Mouse (Mus musculus): ENCODE results near the gene Pip4k2c. TPM values are rescaled to one million over a fixed set of nuclear protein-coding genes. Genes with fewer than 3 reads are reported as not detected.

Gene Pip4k2c
- total RNA-seq, 1 experiment, result 41.7 TPM

DNA sequence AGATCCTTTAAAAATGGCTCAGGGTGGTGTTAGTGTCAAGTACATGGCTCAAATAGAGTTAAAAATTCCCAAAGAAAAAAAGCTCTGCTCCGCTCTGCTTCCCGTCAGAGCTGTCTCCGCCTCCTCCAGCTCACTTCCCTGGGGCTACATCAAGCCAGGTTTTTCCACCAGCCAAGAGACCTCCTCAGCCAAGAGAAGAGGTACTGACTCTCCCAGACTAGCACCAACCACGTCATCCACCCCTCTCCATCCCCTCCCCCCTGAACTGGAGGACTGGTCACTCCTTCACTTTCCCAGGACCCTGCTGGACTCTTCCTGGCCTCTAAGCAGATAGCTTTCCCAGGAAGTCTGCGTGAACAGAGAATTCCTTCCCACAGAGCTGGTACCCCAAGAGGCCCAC is 15.0 kb downstream of the Pip4k2c start:
- TF ChIP-seq HCFC1 (IDR thresholded peaks at IDR 0.05; ENCODE audit: borderline replicate concordance, insufficient read depth, low read length) (no peak), MAFK (IDR thresholded peaks at IDR 0.05; ENCODE audit: insufficient read depth, low read depth, low read length) (no peak), ZC3H11A (IDR thresholded peaks at IDR 0.05; ENCODE audit: borderline replicate concordance, low read depth, low read length) (no peak)
- Histone ChIP-seq H3K27ac (ENCODE audit: insufficient read depth, low read depth, low read length, poor library complexity, severe bottlenecking) (peak overlapping the region; percentile 29; the same call in 1 of the 2 replicates), H3K4me3 (ENCODE audit: insufficient read depth in 1 of 2, low read depth in 1 of 2, low read length in 2 of 2, poor library complexity in 1 of 2, severe bottlenecking in 1 of 2) (peak overlapping the region in 1 of 2 experiments; percentile 85; a peak in 3 of 4 replicates), H3K9ac (ENCODE audit: insufficient read depth, low read depth, low read length, poor library complexity, severe bottlenecking) (0 out of 2 replicates have a peak overlapping the region, but pooled peaks have one; percentile 14), H3K9me3 (ENCODE audit: control insufficient read depth, insufficient read depth, low read depth, low read length) (no peaks in the 10 kb centered on the region), H3K4me1 (ENCODE audit: control insufficient read depth in 2 of 2, insufficient read depth in 2 of 2, low read length in 2 of 2, poor library complexity in 1 of 2) (peaks cover 9 to 18% of the 10 kb centered on the region in 2 experiments), H3K36me3 (ENCODE audit: control insufficient read depth, insufficient read depth, low read length, poor library complexity, severe bottlenecking) (peaks cover 26% of the 10 kb centered on the region; the same call in 1 of the 2 replicates)
- in situ Hi-C loops (cut with MboI; ENCODE audit: low sequenced_read_pairs in 2 of 2, unreplicated experiment in 2 of 2), result no loop called here
- no peak for DNase-seq (ENCODE audit: low read depth, low spot score)

DNA sequence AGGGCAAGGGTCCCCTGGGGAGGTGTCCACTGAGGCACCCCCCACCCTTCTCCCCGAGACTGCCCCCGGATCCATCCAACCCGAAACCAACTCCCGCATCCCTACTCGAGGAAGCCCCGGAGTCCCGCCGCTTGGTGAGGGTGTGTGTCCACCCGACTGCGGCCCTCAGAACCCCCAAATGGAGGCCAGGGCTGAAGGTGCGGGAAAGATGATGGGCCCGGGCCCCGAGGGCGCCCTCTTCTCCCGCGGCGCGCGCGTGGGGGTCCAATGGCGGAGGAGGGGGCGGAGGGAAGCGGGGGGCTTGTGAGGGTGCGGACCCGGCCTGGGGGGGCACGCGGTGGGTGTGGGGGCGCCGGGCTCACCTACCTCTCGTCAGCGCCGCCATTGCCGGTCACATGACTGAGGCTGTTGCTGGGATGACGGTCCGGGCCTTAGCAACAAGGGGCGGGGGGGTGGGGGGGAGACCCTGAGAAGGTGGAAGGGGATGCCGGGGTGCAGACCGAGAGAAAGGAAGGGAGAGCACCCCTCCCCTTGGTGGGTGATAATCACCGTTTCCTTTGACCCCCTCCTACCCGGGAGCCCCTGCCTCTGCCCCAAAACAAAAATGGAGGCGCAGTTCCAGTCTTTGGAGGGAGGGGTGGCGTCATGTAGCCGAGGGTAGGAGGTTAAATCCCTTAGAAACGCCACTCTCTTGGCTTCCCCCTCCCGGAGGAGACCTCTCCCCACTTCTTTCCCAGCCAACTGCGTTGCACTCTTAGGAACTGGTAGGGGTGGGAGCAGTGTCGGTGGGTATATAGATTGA is 15.9 kb downstream of the Pip4k2c start, which contains the start of gene Dtx3:
Gene Dtx3 (minus strand): TSS at position 401 of the 802 bp plus-strand sequence.
- TF ChIP-seq ZC3H11A (IDR thresholded peaks at IDR 0.05; ENCODE audit: borderline replicate concordance, low read depth, low read length) (no peak), MAFK (IDR thresholded peaks at IDR 0.05; ENCODE audit: insufficient read depth, low read depth, low read length) (no peak), ZNF384 (IDR thresholded peaks at IDR 0.05; ENCODE audit: low read depth, low read length) (no peak), HCFC1 (IDR thresholded peaks at IDR 0.05; ENCODE audit: borderline replicate concordance, insufficient read depth, low read length) (no peak), CHD2 (IDR thresholded peaks at IDR 0.05; ENCODE audit: low read depth, low read length) (no peak)
- H3K36me3 ChIP-seq (ENCODE audit: control insufficient read depth, insufficient read depth, low read length, poor library complexity, severe bottlenecking), result peaks cover 22% of the 10 kb centered on the region; the same call in 1 of the 2 replicates
- peak within 1 kb of the TSS; percentile 85 to 98 for H3K4me3 ChIP-seq (ENCODE audit: insufficient read depth in 1 of 2, low read depth in 1 of 2, low read length in 2 of 2, poor library complexity in 1 of 2, severe bottlenecking in 1 of 2)
- H3K9me3 ChIP-seq (ENCODE audit: control insufficient read depth, insufficient read depth, low read depth, low read length), result no peaks in the 10 kb centered on the region
- in situ Hi-C loops (cut with MboI; ENCODE audit: low sequenced_read_pairs in 2 of 2, unreplicated experiment in 2 of 2), result no loop called here
- peak within 1 kb of the TSS; percentile 91 for H3K9ac ChIP-seq (ENCODE audit: insufficient read depth, low read depth, low read length, poor library complexity, severe bottlenecking)
- no peak for DNase-seq (ENCODE audit: low read depth, low spot score)
- H3K27ac ChIP-seq (ENCODE audit: insufficient read depth, low read depth, low read length, poor library complexity, severe bottlenecking), result peak within 1 kb of the TSS; percentile 75
- peaks cover 9 to 27% of the 10 kb centered on the region in 2 experiments for H3K4me1 ChIP-seq (ENCODE audit: control insufficient read depth in 2 of 2, insufficient read depth in 2 of 2, low read length in 2 of 2, poor library complexity in 1 of 2)

DNA sequence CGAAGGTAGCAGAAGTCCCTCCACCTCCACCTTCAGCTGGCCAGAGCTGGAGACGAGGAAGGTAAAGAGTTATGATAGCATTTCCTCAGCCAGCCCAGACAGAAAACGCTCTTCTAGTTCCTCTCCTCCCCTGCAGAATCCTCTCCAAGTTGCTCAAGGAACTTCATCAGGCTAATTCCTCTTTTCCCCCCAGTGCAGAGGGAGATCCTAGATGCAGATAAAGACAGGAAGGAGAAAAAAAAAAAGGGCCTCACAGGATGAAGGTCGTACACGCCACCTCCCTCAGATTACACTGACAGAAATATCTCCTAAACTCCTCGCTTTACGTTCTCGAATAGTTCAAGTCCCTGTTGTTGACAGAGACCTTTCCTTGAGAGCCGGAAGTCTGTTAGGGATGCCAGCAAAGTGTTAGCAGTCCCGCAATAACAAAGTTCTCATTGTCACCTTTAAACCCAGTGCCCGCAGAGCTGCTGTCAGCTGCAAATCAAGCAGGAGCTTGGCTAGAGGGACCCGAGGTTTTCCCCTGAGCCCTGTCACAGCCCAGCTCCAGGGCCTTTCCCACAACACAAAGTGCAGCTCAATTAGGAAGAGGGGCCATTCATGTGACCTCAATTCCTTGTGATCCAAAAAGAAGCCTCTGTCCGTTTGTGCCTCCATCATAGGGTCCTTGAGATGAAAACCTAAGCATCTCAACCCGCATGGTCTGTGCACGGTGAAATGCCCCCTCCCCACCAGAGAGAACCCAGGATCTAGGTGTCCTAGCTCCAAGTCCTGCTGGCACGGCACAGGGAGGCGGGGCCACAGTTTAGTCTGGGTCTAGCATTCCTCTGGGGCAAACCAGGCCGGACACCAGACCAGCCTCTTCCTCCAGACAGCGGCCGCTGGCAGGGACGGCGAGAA is 16.7 kb downstream of the Pip4k2c start:
- no peaks in the 10 kb centered on the region for H3K9me3 ChIP-seq (ENCODE audit: control insufficient read depth, insufficient read depth, low read depth, low read length)
- no peak for TF ChIP-seq HCFC1 (IDR thresholded peaks at IDR 0.05; ENCODE audit: borderline replicate concordance, insufficient read depth, low read length)
- TF ChIP-seq CHD2 (IDR thresholded peaks at IDR 0.05; ENCODE audit: low read depth, low read length), result no peak
- TF ChIP-seq ZNF384 (IDR thresholded peaks at IDR 0.05; ENCODE audit: low read depth, low read length), result no peak
- no peak for TF ChIP-seq MAFK (IDR thresholded peaks at IDR 0.05; ENCODE audit: insufficient read depth, low read depth, low read length)
- no peak for TF ChIP-seq ZC3H11A (IDR thresholded peaks at IDR 0.05; ENCODE audit: borderline replicate concordance, low read depth, low read length)
- DNase-seq (ENCODE audit: low read depth, low spot score), result no peak
- H3K27ac ChIP-seq (ENCODE audit: insufficient read depth, low read depth, low read length, poor library complexity, severe bottlenecking), result peak overlapping the region; percentile 75; the same call in 1 of the 2 replicates
- peaks cover 9 to 29% of the 10 kb centered on the region in 2 experiments for H3K4me1 ChIP-seq (ENCODE audit: control insufficient read depth in 2 of 2, insufficient read depth in 2 of 2, low read length in 2 of 2, poor library complexity in 1 of 2)
- H3K36me3 ChIP-seq (ENCODE audit: control insufficient read depth, insufficient read depth, low read length, poor library complexity, severe bottlenecking), result peaks cover 20% of the 10 kb centered on the region; the same call in 1 of the 2 replicates
- peak overlapping the region; percentile 85 to 98 for H3K4me3 ChIP-seq (ENCODE audit: insufficient read depth in 1 of 2, low read depth in 1 of 2, low read length in 2 of 2, poor library complexity in 1 of 2, severe bottlenecking in 1 of 2)
- in situ Hi-C loops (cut with MboI; ENCODE audit: low sequenced_read_pairs in 2 of 2, unreplicated experiment in 2 of 2), result no loop called here
- peak overlapping the region; percentile 91 for H3K9ac ChIP-seq (ENCODE audit: insufficient read depth, low read depth, low read length, poor library complexity, severe bottlenecking)

DNA sequence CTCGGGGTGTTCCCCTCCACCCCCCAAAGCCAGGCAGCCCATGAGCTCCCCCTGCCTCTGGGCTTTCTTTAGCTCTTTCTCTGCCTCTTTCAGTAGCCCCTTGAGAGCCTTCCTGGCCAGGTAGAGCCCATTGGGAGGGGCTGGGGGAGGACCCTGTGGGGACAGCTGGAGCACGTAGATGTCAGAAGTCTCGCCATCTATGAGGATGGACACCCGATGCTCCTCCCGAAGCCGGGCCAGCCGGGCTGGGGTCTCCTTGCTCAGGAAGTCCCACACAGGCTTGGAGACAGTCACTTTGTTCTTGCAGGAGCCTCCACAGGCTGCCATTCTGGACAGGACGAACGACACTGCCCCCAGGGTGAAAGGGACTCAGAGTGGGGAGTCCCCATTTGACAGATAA is 18.4 kb downstream of the Pip4k2c start:
- TF ChIP-seq ZNF384 (IDR thresholded peaks at IDR 0.05; ENCODE audit: low read depth, low read length), result no peak
- no peak for TF ChIP-seq CHD2 (IDR thresholded peaks at IDR 0.05; ENCODE audit: low read depth, low read length)
- no peak for TF ChIP-seq HCFC1 (IDR thresholded peaks at IDR 0.05; ENCODE audit: borderline replicate concordance, insufficient read depth, low read length)
- TF ChIP-seq MAFK (IDR thresholded peaks at IDR 0.05; ENCODE audit: insufficient read depth, low read depth, low read length), result no peak
- no peak for TF ChIP-seq ZC3H11A (IDR thresholded peaks at IDR 0.05; ENCODE audit: borderline replicate concordance, low read depth, low read length)
- no peaks in the 10 kb centered on the region for H3K9me3 ChIP-seq (ENCODE audit: control insufficient read depth, insufficient read depth, low read depth, low read length)
- no peak overlapping the region for H3K9ac ChIP-seq (ENCODE audit: insufficient read depth, low read depth, low read length, poor library complexity, severe bottlenecking)
- no peak for DNase-seq (ENCODE audit: low read depth, low spot score)
- H3K36me3 ChIP-seq (ENCODE audit: control insufficient read depth, insufficient read depth, low read length, poor library complexity, severe bottlenecking), result peaks cover 6% of the 10 kb centered on the region; the same call in 1 of the 2 replicates
- no peak overlapping the region for H3K27ac ChIP-seq (ENCODE audit: insufficient read depth, low read depth, low read length, poor library complexity, severe bottlenecking)
- peaks cover 9 to 29% of the 10 kb centered on the region in 2 experiments for H3K4me1 ChIP-seq (ENCODE audit: control insufficient read depth in 2 of 2, insufficient read depth in 2 of 2, low read length in 2 of 2, poor library complexity in 1 of 2)
- H3K4me3 ChIP-seq (ENCODE audit: insufficient read depth in 1 of 2, low read depth in 1 of 2, low read length in 2 of 2, poor library complexity in 1 of 2, severe bottlenecking in 1 of 2), result no peak overlapping the region
- in situ Hi-C loops (cut with MboI; ENCODE audit: low sequenced_read_pairs in 2 of 2, unreplicated experiment in 2 of 2), result no loop called here

Data from ES-E14 (cell line).